ENCODE assay signal across 11 mouse cellular contexts in genomic region chr17:25123979-25124378, GRCm38 (mm10). TPM values are rescaled to one million over a fixed set of nuclear protein-coding genes. Genes with fewer than 3 reads are reported as not detected.
A peak's percentile ranks its signal among the peaks of the same experiment; 100 is the strongest.
DNase-seq lines count a peak whose midpoint lies in the region; ATAC-seq and TF ChIP-seq lines count a peak whose summit lies in the region.
"Had no signal": no experiment of that assay in that cellular context is flagged by ENCODE, and none has a peak within 500 bp of the region (broad histone marks: within the 10 kb centered on the region; RNA-seq: fewer than 3 reads in every experiment).

No protein-coding gene starts in this region.

- no peaks in the 10 kb centered on the region for H3K36me3 ChIP-seq in lung, embryonic 14.5 days (ENCODE audit: insufficient read depth)
- no peaks in the 10 kb centered on the region for H3K36me3 ChIP-seq in embryonic facial prominence, embryonic 11.5 days (replicated peaks; ENCODE audit: control insufficient read depth, insufficient read depth, low read depth, low read length)
- H3K36me3 ChIP-seq in splenic B cell, adult 2 months (ENCODE audit: control insufficient read depth, insufficient read depth, low read length, poor library complexity, severe bottlenecking): no peaks in the 10 kb centered on the region

- no peak for TF ChIP-seq POLR2A in cerebellum, adult 2 months (IDR thresholded peaks at IDR 0.05; ENCODE audit: borderline replicate concordance, insufficient read depth, low read length)

- H3K9ac ChIP-seq in lung, embryonic 14.5 days: no peak overlapping the region
- no peak overlapping the region for H3K9ac ChIP-seq in embryonic facial prominence, embryonic 11.5 days (replicated peaks; ENCODE audit: low read length)

- H3K4me2 ChIP-seq in lung, embryonic 14.5 days: no peak overlapping the region
- H3K4me2 ChIP-seq in embryonic facial prominence, embryonic 11.5 days (ENCODE audit: low read depth, low read length): no peak overlapping the region

- no peak for DNase-seq in cerebellum, adult 2 months
- no peak for DNase-seq in cerebellum, postnatal 36 days
- DNase-seq in lung, embryonic 14.5 days: peak; percentile 21
- DNase-seq in lung, adult 18-20 months: no peak
- DNase-seq in embryonic facial prominence, embryonic 11.5 days (ENCODE audit: low spot score): peak; percentile 22
- DNase-seq in splenic B cell, adult 2 months (ENCODE audit: low read depth, low spot score): peak; percentile 65
- no peak for DNase-seq in yolk sac, embryonic 10.5 days (ENCODE audit: low spot score)
- DNase-seq in urinary bladder, adult 18-20 months (ENCODE audit: low spot score in 2 of 2): no peak
- DNase-seq: cerebellum, adult 9-10 months had no signal

- no peak for ATAC-seq in lung, embryonic 14.5 days (ENCODE audit: insufficient read depth)
- no peak for ATAC-seq in embryonic facial prominence, embryonic 11.5 days (replicated peaks; ENCODE audit: insufficient number of reproducible peaks, low FRiP score, low TSS enrichment, low read depth)

- peak; percentile 41; the same call in 1 of the 2 replicates for TF ChIP-seq CTCF in cerebellum, adult 2 months (IDR thresholded peaks at IDR 0.05; ENCODE audit: borderline replicate concordance, insufficient read depth, low read depth, low read length)
- TF ChIP-seq CTCF in lung, embryonic 14.5 days (IDR thresholded peaks at IDR 0.05; ENCODE audit: low read depth): peak; percentile 59

- WGBS in cerebellum, adult 2 months: 31% methylated on average over 7 of the region's 7 CpGs
- 25% methylated on average over 7 of the region's 7 CpGs for WGBS in lung, embryonic 14.5 days
- WGBS in embryonic facial prominence, embryonic 11.5 days: 27% methylated on average over 7 of the region's 7 CpGs

- H3K27me3 ChIP-seq in cerebellum, adult 2 months (ENCODE audit: control insufficient read depth, insufficient read depth, low read length): no peaks in the 10 kb centered on the region
- no peaks in the 10 kb centered on the region for H3K27me3 ChIP-seq in lung, embryonic 14.5 days (ENCODE audit: insufficient read depth, low read length)
- no peaks in the 10 kb centered on the region for H3K27me3 ChIP-seq in embryonic facial prominence, embryonic 11.5 days (ENCODE audit: control insufficient read depth, insufficient read depth, low read length)
- H3K27me3 ChIP-seq in splenic B cell, adult 2 months (ENCODE audit: control insufficient read depth, insufficient read depth, low read length, poor library complexity, severe bottlenecking): no peaks in the 10 kb centered on the region

- no peaks in the 10 kb centered on the region for H3K9me3 ChIP-seq in lung, embryonic 14.5 days (ENCODE audit: low read depth, low read length)
- no peaks in the 10 kb centered on the region for H3K9me3 ChIP-seq in embryonic facial prominence, embryonic 11.5 days (replicated peaks; ENCODE audit: control insufficient read depth, low read length)

- H3K4me3 ChIP-seq in cerebellum, adult 2 months (replicated peaks; ENCODE audit: insufficient read depth, low read depth, low read length): no peak overlapping the region
- no peak overlapping the region for H3K4me3 ChIP-seq in lung, embryonic 14.5 days (ENCODE audit: low read depth, low read length)
- H3K4me3 ChIP-seq in embryonic facial prominence, embryonic 11.5 days (ENCODE audit: low read depth, low read length): no peak overlapping the region

- no peaks in the 10 kb centered on the region for H3K4me1 ChIP-seq in cerebellum, adult 2 months (ENCODE audit: control insufficient read depth, insufficient read depth, low read length)
- no peaks in the 10 kb centered on the region for H3K4me1 ChIP-seq in lung, embryonic 14.5 days (ENCODE audit: insufficient read depth)
- no peaks in the 10 kb centered on the region for H3K4me1 ChIP-seq in embryonic facial prominence, embryonic 11.5 days (ENCODE audit: control insufficient read depth, insufficient read depth, low read length)

- no peak overlapping the region for H3K27ac ChIP-seq in cerebellum, adult 2 months (ENCODE audit: insufficient read depth, low read length)
- no peak overlapping the region for H3K27ac ChIP-seq in lung, embryonic 14.5 days (ENCODE audit: low read depth)
- H3K27ac ChIP-seq in embryonic facial prominence, embryonic 11.5 days (replicated peaks; ENCODE audit: low read depth, low read length): no peak overlapping the region

RNA-seq across cellular contexts. Expression of gene Ptx4, which starts 3.4 kb away (rescaled TPM):
- 0.11 TPM in 1 of 2 replicates, not detected in the other for polyA plus RNA-seq in cerebellum, adult 2 months (2012; rRNA removed)
- polyA plus RNA-seq in lung, embryonic 14.5 days (2014; fragmentation: Nextera tagmentation; extraction: Ambion mirVana): not detected in 2 replicates
- polyA plus RNA-seq in embryonic facial prominence, embryonic 11.5 days (2014; fragmentation: Nextera tagmentation; extraction: Ambion mirVana): 0.32 and 0.71 TPM in 2 replicates
- polyA plus RNA-seq: C2C12 had no signal

RNA-seq across cellular contexts. Expression of gene Telo2, which starts 8.2 kb away (rescaled TPM):
- polyA plus RNA-seq in cerebellum, adult 2 months (2012; rRNA removed): 39.5 and 43.7 TPM in 2 replicates
- polyA plus RNA-seq in lung, embryonic 14.5 days (2014; fragmentation: Nextera tagmentation; extraction: Ambion mirVana): 41.8 and 46.5 TPM in 2 replicates
- 20.6 and 26.7 TPM in 2 replicates for polyA plus RNA-seq in embryonic facial prominence, embryonic 11.5 days (2014; fragmentation: Nextera tagmentation; extraction: Ambion mirVana)

RNA-seq across cellular contexts. Expression of gene Clcn7, which starts 9.2 kb away (rescaled TPM):
- 50.3 and 52.7 TPM in 2 replicates for polyA plus RNA-seq in cerebellum, adult 2 months (2012; rRNA removed)
- polyA plus RNA-seq in lung, embryonic 14.5 days (2014; fragmentation: Nextera tagmentation; extraction: Ambion mirVana): 22.3 and 23.1 TPM in 2 replicates
- polyA plus RNA-seq in embryonic facial prominence, embryonic 11.5 days (2014; fragmentation: Nextera tagmentation; extraction: Ambion mirVana): 19.8 and 21.6 TPM in 2 replicates

RNA-seq across cellular contexts. Expression of gene Ccdc154, which starts 38.3 kb away (rescaled TPM):
- 0.06 and 0.10 TPM in 2 replicates for polyA plus RNA-seq in cerebellum, adult 2 months (2012; rRNA removed)
- polyA plus RNA-seq in lung, embryonic 14.5 days (2014; fragmentation: Nextera tagmentation; extraction: Ambion mirVana): 0.24 and 0.28 TPM in 2 replicates
- polyA plus RNA-seq in embryonic facial prominence, embryonic 11.5 days (2014; fragmentation: Nextera tagmentation; extraction: Ambion mirVana): not detected in 2 replicates
- polyA plus RNA-seq: C2C12; large intestine, adult 2 months had no signal

RNA-seq across cellular contexts. Expression of gene Tmem204, which starts 40.6 kb away (rescaled TPM):
- 20.4 and 22.8 TPM in 2 replicates for polyA plus RNA-seq in cerebellum, adult 2 months (2012; rRNA removed)
- polyA plus RNA-seq in lung, embryonic 14.5 days (2014; fragmentation: Nextera tagmentation; extraction: Ambion mirVana): 65.2 and 67.1 TPM in 2 replicates
- polyA plus RNA-seq in embryonic facial prominence, embryonic 11.5 days (2014; fragmentation: Nextera tagmentation; extraction: Ambion mirVana): 9.6 and 11.7 TPM in 2 replicates

Comparison
In these comparisons a context has a peak if more than half of its experiments do, and no peak if none do; other contexts are left out.
1. DNase-seq: peak in lung, embryonic 14.5 days (single experiment), embryonic facial prominence, embryonic 11.5 days (single experiment) and splenic B cell, adult 2 months (single experiment); none in cerebellum, adult 2 months (0 of 2), cerebellum, postnatal 36 days (0 of 2), lung, adult 18-20 months (0 of 2), yolk sac, embryonic 10.5 days (single experiment) and urinary bladder, adult 18-20 months (0 of 2).